23 mouse cellular contexts compared by ENCODE assay signal in genomic region chr4:149376034-149376433, GRCm38 (mm10).
"Had no signal": no experiment of that assay in that cellular context is flagged by ENCODE, and none has a peak within 500 bp of the region (broad histone marks: within the 10 kb centered on the region; RNA-seq: fewer than 3 reads in every experiment).

No protein-coding gene starts in this region.

- H3K9me3 ChIP-seq: liver, embryonic 13.5 days; liver, embryonic 15.5 days; lung, embryonic 15.5 days; midbrain, embryonic 13.5 days; midbrain, embryonic 15.5 days; neural tube, embryonic 13.5 days; neural tube, embryonic 15.5 days had no signal

- ATAC-seq: liver, postnatal 0 days; lung, postnatal 0 days; midbrain, embryonic 13.5 days; midbrain, embryonic 15.5 days had no signal

- H3K27me3 ChIP-seq: liver, embryonic 13.5 days; liver, embryonic 15.5 days; lung, embryonic 15.5 days; megakaryocyte, embryonic 14.5 days; midbrain, embryonic 13.5 days; midbrain, embryonic 15.5 days; neural tube, embryonic 13.5 days; neural tube, embryonic 15.5 days had no signal

- DNase-seq: liver, embryonic 13.5 days; liver, postnatal 0 days; lung, adult 2 months; lung, postnatal 14 days; lung, postnatal 36 days; retina, postnatal 1 day; right cerebral cortex, adult 18-20 months; right cerebral cortex, postnatal 25 days; right cerebral cortex, postnatal 4 days; thymus, adult 2 months; thymus, postnatal 25 days; thymus, postnatal 4 days had no signal

- H3K9ac ChIP-seq: liver, embryonic 13.5 days; liver, embryonic 15.5 days; liver, postnatal 0 days; lung, embryonic 15.5 days; midbrain, embryonic 13.5 days; midbrain, embryonic 15.5 days; neural tube, embryonic 13.5 days; neural tube, embryonic 15.5 days had no signal

- H3K27ac ChIP-seq: liver, embryonic 13.5 days; liver, embryonic 15.5 days; lung, embryonic 15.5 days; macrophage; midbrain, embryonic 13.5 days; midbrain, embryonic 15.5 days; neural tube, embryonic 13.5 days; neural tube, embryonic 15.5 days had no signal

- H3K4me2 ChIP-seq: liver, embryonic 13.5 days; liver, embryonic 15.5 days; lung, embryonic 15.5 days; midbrain, embryonic 11.5 days; midbrain, embryonic 13.5 days; midbrain, embryonic 15.5 days; neural tube, embryonic 13.5 days; neural tube, embryonic 15.5 days had no signal

- H3K4me3 ChIP-seq: liver, embryonic 13.5 days; liver, embryonic 15.5 days; lung, embryonic 15.5 days; midbrain, embryonic 13.5 days; midbrain, embryonic 15.5 days; myocyte; neural tube, embryonic 13.5 days; neural tube, embryonic 15.5 days had no signal

- H3K4me1 ChIP-seq: liver, embryonic 13.5 days; liver, embryonic 15.5 days; lung, embryonic 15.5 days had no signal
